Mouse (Mus musculus) mouse embryonic stem cell (cell line): ENCODE results near the gene Rif1.

Source experiments
- in situ Hi-C, 2 experiments: fragments of 300-500 bp; cut with MboI; formaldehyde crosslinking; loops; 1 replicate in 1 of 2; 3 replicates in 1 of 2; pipeline ENCODE4 v1.14.3; 2019 to 2020; ENCODE audit warnings: low sequenced_read_pairs in 2 of 2, low pct_unique_long_range_greater_than_20kb in 1 of 2, mixed read lengths in 1 of 2; ENCODE audit not compliant: unreplicated experiment in 1 of 2

Rif1 gene

DNA sequence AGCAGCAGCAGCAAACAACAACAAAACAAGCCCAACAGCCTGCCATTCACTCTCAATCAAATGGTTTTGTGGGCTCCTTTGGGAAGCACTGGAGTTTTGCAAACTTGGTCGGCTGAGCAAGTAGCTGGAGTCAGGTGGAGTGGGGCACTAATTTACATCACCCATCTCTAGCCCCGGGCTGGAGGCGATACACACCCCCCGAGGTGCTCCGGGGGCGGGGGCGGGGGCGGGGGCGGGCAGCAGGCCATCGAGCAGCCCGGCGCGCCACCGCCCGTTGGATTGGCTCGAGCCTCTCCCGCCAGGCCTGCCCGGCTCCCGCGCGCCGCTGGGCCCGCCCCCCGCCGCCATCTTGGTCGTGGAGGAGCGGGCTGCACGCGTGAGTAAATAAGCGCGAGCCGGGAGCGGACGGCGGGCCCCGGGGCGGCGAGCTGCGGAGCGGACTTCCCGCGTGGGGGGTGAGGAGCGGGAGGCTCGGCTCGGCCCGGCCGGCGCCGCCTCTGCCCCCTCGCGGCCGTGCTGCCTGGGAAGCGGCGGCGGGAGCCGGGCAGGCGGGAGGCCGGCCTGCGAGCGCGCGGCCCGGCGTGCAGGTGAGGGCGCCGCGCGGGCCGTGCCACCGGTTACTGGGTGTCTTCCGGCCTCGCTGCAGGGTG lies at the start of gene Rif1:
Rif1 (plus strand) TSS at position 342 of the 650 bp plus-strand sequence.
- in situ Hi-C loops = loop anchor here in 1 of 2 experiments (25.0 kb wide), 1 partner anchor 610 kb away; no protein-coding TSS in a partner anchor

DNA sequence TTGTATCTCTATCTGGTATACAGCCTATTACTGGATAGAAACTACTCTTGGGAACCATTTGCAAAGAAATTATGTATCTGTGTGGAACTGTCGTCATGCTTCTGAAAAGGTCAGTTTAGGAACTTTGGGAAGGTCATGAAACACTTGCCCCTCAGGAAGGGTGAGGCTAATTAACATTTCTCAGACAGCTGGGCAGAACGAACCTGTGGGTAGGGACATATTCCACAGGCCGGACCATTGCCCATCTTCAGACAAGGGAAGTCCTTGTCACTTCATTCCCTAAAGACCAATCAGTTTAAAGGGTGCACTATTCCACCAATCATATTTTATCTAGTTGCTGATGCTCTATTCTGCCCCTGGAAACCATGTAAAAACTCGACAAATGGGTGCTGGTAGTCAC lies 45.6 kb upstream of the Rif1 start:
- in situ Hi-C loops = no loop called here

DNA sequence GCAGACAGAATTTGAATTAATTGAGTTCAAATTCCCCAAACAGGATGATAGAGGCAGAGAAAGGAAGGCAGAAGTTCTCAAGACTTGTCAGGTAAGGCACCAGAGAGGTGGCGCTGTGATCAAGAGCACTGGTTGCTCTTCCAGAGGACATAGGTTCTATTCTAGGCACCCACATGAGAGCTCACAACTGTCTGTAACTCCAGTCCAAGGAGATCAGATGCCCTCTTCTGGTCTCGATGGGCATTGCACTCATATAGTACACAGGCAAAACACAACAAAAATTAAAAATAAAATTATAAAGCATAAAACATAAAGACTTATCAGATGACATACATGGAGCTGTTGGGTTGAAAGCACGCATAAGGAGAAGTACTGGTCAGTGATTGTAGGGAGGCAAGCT lies 43.2 kb upstream of the Rif1 start:
- in situ Hi-C loops = no loop called here

DNA sequence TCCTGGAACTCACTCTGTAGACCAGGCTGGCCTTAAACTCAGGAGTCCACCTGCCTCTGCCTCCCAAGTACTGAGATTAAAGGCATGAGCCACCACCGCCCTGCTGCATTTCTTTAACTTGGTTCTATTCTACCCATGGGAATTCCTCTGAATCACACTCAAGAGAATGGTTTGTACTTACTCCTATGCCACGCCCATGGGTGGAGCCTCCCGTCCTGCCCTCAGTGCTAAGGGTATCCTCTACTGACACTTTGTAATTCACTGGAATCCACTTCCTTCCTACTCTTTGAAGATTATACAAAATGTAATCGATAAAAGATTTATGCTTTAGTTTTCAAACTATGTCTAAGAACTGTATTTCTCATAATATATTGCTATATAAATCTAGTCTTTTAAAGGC lies 41.1 kb upstream of the Rif1 start:
- in situ Hi-C loops = no loop called here

DNA sequence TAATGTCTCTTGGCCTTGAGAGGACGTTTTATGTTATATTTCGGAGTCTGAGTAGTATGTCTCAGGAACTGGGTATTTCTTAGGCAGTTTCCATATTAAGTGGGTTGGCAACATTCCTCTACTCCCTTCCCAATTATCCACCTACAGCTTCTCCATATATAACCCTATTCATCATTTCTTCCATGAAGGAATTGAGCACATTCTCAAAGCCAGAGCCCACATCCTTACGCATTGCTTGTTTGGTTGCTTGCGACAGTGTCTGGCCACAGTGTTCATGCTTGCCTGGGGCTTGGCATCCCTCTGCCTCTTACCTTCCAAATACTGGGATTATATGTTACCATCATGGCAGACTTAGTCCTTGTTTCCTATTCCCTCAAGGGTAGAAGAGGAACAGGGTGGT lies 38.0 kb upstream of the Rif1 start:
- in situ Hi-C loops = no loop called here

DNA sequence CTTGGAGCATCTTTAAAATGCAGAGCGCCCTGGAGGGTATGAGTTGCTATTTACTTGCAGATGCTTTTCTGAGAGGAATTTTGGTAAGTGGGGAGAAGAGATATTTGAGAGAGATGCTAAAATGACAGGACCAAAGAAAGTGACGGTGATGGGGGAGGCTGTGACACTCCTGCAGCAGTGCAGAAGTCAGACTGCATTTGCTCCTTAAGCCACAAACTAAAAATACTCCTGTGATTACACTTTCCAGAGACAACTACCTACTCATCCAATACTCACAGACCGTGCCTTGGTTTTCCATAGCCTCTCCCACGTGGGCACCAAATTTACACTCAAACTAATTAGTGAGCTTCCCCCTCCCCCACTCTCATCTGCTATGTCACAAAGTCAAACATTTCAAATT lies 37.5 kb upstream of the Rif1 start:
- in situ Hi-C loops = no loop called here

DNA sequence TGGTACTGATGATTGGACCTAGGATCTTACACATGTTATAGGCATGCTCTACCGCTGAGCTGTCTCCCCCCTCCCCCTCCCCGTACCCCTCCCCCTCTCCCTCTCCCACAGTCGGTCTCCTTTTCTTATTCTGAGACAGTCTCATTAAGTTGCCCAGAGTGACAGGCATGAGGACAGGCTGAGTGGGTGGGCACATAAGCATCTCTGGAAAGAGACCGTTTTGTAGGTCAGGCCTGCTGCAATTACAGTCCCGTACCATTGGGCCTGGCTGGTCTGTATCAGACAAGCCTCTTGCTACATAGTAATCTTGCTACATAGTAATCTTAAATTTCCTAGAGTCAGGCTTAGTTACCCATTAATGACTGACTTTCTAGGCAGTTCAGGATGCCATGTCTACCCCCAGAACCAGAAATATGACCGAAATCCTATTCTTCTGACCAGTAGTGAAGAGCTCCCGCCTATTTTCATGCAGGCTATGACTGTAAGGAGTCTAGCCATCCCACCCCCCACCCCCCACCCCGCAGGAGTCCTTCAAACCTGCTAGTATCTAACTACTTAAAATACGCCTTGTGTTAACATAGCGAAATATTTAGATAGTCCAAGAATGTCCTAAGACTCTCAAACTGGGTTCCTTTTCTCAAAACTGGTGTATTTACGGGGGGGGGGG lies 35.6 kb upstream of the Rif1 start:
- in situ Hi-C loops = no loop called here

DNA sequence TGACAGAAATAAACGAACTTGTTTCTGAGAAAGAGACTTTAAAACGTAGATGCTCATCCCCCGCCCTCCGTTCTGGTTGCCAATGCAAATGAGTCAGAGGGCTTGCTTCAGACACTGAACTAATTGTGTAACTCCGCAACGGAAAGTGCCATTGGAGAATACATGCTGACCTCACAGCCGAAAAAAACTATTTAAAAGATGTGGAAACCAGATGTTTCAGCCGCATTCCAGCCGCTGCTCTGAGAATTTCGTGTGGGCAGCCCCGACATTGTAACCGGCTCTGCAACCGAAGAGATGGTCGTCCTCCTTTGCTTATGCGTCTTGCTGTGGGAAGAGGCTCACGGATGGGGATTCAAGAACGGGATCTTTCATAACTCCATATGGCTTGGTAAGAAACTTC lies 34.8 kb upstream of the Rif1 start, which contains the start of gene Tnfaip6:
Tnfaip6 (plus strand) TSS at position 128 of the 400 bp plus-strand sequence.
- in situ Hi-C loops = no loop called here

DNA sequence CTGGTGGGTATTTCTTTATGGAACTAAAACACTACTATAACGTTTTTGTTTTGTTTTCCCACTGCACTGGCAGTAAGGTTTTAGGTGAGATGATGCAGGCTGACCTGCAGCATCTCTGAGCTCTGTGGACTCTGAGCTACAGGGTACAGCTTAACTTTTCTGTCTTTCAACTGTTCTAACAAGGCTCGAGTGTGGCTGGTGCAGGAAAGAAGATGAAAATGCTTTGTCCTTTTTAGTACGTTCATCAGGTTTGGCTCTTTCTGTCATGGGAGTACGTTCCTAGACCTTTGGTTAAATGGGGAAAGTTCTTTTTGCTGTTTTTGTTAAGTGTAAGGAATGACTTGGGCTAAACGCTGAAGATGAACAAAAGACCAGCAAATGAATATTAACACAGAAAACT lies 34.1 kb upstream of the Rif1 start:
- in situ Hi-C loops = no loop called here

DNA sequence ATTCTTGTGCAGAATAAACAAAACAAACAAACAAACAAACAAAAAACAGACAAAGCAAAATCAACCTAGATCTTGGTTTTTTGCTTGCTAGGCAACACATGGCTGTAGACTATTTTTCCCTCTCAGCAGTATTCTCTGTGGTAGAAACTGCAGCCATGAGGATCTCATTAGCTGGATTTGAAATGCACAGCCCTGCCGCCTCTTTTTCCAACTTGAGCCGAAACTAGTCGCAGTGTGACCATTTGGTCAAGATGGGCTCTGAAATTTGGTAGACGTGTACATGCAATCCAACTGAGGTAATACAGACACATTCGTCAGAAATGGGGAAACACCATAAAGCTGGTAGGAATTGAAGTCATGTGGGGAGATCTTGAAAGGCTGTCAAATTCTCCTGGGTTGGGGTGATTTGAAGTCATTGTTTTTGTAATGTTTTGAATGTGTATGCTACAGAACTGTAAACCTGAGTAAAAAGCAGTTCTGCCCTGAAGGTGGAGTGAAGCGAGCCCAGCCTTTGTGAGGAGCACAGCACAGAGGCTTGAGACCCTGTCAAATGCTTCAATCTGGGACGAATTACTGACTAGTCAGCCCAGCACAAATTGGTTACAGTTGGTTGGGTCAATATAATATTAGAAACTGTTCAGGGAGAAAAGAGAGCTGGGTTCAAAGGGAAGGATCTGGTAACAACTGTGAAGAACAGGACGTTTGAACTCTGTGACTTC lies 33.4 kb upstream of the Rif1 start:
- in situ Hi-C loops = no loop called here

DNA sequence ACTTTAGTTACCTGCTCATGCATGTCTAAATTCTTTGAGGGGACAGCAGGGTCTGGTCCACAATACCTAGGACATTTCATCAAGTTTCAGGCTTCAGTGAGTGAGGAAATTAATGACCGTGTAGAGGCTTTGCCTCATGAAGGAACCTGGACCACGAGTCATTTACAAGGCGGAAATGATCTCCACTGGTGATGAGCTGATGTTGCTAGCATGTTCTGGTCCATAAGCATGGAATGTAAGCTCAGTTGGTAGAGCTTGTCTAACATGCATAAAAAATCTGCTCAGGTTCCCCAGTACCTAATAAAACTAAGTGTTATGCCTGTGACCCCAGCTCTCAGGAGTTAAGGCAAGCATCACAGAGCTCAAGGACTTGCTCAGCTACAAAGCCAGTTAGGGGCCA lies 30.5 kb upstream of the Rif1 start:
- in situ Hi-C loops = no loop called here

DNA sequence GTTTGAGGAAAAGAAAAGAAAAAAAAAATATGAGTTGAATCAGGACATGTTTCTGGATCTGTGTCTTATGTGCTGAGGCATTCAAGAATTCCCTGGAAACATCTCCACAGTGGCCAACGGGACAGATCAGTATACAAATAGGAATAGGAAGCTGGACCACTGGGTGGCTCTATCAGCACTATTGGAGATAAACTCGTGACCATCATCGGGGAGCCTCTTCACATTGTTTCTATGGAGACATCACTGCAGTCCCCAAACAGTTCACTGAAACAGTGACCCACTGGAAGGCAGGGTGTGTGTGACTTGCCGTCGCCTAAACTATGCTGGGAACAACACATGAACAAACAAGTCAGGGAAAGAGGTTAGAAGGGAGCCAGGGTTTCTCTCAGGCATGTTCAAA lies 29.9 kb upstream of the Rif1 start:
- in situ Hi-C loops = no loop called here

DNA sequence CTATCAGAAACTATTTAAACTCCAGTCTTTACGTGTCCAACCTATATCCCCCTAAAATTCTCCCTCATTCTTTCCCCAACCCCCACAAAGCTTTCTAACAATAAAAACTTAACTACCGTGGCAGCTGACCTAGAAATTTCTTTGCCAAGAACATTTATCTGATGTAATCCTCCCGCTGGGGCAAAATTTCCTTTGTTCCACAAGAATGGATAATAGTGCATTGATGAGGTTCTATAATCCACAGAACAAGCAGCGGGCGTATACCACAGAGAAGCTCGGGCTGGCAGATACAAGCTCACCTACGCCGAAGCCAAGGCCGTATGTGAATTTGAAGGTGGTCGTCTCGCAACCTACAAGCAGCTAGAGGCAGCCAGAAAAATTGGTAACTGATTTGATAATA lies 29.1 kb upstream of the Rif1 start:
- in situ Hi-C loops = no loop called here

DNA sequence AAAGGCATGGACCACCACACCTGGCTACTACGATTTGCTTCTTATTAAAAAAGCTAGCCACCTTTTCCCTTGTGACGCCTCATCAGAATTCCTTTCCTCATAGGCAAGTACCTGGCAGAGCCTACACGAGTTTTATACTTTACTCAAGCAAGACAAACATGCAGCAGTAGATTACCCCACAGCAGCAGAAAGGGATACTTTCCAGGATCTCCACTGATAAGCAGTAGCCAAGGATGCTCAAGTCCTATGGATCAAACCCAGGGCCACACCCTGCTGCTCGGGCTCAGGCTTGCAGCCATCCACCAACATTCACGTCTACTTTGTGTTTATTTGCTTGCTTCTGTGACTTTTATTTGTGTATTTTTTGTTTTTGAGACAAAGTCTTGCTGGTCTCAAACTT lies 26.6 kb upstream of the Rif1 start:
- in situ Hi-C loops = no loop called here

DNA sequence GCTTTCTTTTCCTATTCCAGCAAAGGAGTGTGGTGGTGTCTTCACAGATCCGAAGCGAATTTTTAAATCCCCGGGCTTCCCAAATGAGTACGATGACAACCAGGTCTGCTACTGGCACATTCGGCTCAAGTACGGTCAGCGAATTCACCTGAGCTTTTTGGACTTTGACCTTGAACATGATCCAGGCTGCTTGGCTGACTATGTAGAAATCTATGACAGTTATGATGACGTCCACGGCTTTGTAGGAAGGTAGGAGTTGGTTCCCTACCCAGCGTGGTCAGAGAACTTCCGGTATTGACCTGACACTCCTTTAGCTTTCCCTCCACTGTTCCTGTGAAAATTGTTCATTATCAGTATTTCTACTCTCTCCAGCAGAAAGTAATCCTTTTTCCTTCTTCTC lies 21.8 kb upstream of the Rif1 start:
- in situ Hi-C loops = loop anchor here in 1 of 2 experiments (25.0 kb wide), 1 partner anchor 589 kb away; no protein-coding TSS in a partner anchor

DNA sequence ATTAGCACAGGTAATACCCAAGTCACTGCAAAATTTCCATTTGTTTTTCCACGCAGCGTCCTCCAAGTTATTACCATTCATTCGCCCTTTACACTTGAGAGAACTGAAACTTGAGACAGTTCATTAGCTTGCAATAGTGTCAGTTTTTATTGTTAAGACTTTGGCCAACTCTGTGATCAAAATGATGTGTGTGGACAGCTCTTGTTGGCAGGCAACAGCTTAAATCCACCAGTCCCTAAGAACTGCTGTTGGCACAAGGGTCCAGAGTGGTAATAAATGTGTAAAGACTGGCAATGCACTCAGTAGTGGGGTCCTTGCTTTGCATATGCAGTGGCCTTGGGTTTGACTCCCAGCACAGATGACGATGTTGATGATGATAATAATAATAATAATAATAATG lies 20.3 kb upstream of the Rif1 start:
- in situ Hi-C loops = loop anchor here in 1 of 2 experiments (25.0 kb wide), 1 partner anchor 590 kb away; no protein-coding TSS in a partner anchor

DNA sequence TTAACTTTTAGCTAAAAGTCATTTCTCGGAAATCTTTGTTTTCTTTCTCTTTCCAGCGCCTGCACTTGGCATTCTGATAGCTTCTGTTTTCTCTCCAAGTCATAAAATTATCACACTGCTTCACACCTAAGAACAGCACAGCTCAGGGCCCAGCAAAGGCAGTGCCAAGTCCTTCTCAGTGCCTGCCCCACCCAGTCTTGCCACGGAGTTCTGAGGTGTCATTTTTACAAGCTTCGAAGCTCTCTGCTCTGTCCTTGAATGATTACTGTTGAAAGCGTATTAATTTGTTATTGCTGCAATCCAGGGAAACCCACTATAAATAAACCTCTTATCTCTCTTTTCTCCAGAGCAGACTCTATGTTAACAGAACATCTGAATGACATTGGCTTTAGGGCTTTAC lies 19.1 kb upstream of the Rif1 start:
- in situ Hi-C loops = loop anchor here in 1 of 2 experiments (25.0 kb wide), 1 partner anchor 591 kb away; no protein-coding TSS in a partner anchor

DNA sequence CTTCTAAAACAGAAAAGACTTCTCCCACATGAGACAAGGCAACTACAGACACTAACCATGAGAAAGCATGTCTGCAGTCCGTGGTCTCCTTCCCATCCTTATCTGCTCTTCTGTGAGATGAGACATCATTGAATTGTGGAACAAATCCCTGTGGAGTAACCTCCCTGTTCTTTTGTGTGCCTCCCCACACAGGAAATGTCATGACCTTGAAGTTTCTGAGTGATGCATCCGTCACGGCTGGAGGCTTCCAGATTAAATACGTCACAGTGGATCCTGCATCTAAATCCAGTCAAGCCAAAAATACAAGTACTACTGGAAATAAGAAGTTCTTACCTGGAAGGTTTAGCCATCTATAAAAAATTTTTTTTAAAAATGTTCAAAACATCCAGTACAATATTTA lies 17.0 kb upstream of the Rif1 start:
- in situ Hi-C loops = loop anchor here in 1 of 2 experiments (25.0 kb wide), 1 partner anchor 593 kb away; no protein-coding TSS in a partner anchor

DNA sequence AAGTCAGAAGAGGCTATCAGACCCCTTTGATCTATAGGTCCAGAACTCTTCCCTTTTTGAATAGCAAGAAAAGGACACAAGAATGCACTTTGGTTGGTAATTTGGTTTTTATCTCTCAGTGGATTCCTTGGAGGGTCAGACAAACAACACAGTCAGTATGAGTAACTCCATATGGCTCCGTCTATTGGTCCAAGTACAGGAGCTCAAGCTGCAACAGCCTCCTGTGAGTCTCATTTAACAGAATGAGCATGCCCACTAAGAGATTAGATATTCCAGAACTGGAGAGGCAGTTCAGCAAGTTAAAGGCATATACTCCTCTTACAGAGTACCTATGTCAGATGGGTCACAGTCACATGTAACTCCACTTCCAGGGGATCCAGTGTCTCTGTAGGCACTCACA lies 15.5 kb upstream of the Rif1 start:
- in situ Hi-C loops = loop anchor here in 1 of 2 experiments (25.0 kb wide), 1 partner anchor 595 kb away; no protein-coding TSS in a partner anchor
